ENCODE assay signal across 8 mouse cellular contexts in genomic region chr14:8173542-8174250, GRCm38 (mm10). TPM values are rescaled to one million over a fixed set of nuclear protein-coding genes. Genes with fewer than 3 reads are reported as not detected.
DNase-seq lines count a peak whose midpoint lies in the region; ATAC-seq and TF ChIP-seq lines count a peak whose summit lies in the region.
"Not testable (repeated sequence)": the region's sequence is repeated elsewhere in the genome, so short reads cannot be mapped to it uniquely, and the experiment has no call there.

No protein-coding gene starts in this region.

- not testable (repeated sequence) for ATAC-seq in intestine, embryonic 14.5 days (replicated peaks; ENCODE audit: low FRiP score, low TSS enrichment, low read depth); limb, embryonic 14.5 days (ENCODE audit: low FRiP score, low read depth)
- peak; percentile 39 for ATAC-seq in megakaryocyte-erythroid progenitor cell, adult 5-6 weeks (replicated peaks; ENCODE audit: low FRiP score, low TSS enrichment, poor library complexity, severe bottlenecking)

- peak overlapping the region; percentile 65 for H3K4me2 ChIP-seq in intestine, embryonic 14.5 days (ENCODE audit: low read length)
- peak overlapping the region; percentile 64 for H3K4me2 ChIP-seq in limb, embryonic 14.5 days (replicated peaks; ENCODE audit: low read depth, low read length, severe bottlenecking)

- H3K9me3 ChIP-seq in intestine, embryonic 14.5 days (ENCODE audit: control insufficient read depth, low read length); limb, embryonic 14.5 days (ENCODE audit: control insufficient read depth, low read length): not testable (repeated sequence)

- not testable (repeated sequence) for H3K27me3 ChIP-seq in intestine, embryonic 14.5 days (replicated peaks; ENCODE audit: control insufficient read depth, insufficient read depth, low read length); limb, embryonic 14.5 days (ENCODE audit: control insufficient read depth, insufficient read depth, low read length)

- 19% methylated on average over 5 of the region's 7 CpGs for WGBS in intestine, embryonic 14.5 days
- 39% methylated on average over 7 of the region's 7 CpGs for WGBS in limb, embryonic 14.5 days

- peak; percentile 70 for DNase-seq in 3T3-L1 (ENCODE audit: low read depth, low spot score)
- peak; percentile 33 for DNase-seq in adrenal gland, postnatal 10 days
- peak; percentile 46 for DNase-seq in embryo, embryonic 10 days (ENCODE audit: low spot score)
- DNase-seq in gastrocnemius, adult 2 months; intestine, embryonic 14.5 days (ENCODE audit: low spot score): not testable (repeated sequence)
- DNase-seq in limb, embryonic 14.5 days (ENCODE audit: low spot score): peak; percentile 28
- peak; percentile 46 to 50 for DNase-seq in right cerebral cortex, adult 2 months (ENCODE audit: low spot score in 2 of 2)

- H3K9ac ChIP-seq in intestine, embryonic 14.5 days (ENCODE audit: low read length): not testable (repeated sequence)
- 0 out of 2 replicates have a peak overlapping the region, but pooled peaks have one; percentile 31 for H3K9ac ChIP-seq in limb, embryonic 14.5 days (ENCODE audit: low read depth, low read length, severe bottlenecking)

- not testable (repeated sequence) for TF ChIP-seq POLR2A in limb, embryonic 14.5 days (IDR thresholded peaks at IDR 0.05; ENCODE audit: borderline replicate concordance, extremely low read depth, insufficient read depth, insufficient read length)

- TF ChIP-seq CTCF in gastrocnemius, adult 2 months (IDR thresholded peaks at IDR 0.05): peak; percentile 33

- not testable (repeated sequence) for H3K4me1 ChIP-seq in intestine, embryonic 14.5 days (replicated peaks; ENCODE audit: control insufficient read depth, insufficient read depth, low read length); limb, embryonic 14.5 days (ENCODE audit: control insufficient read depth, insufficient read depth, low read length)

- intact Hi-C loops in gastrocnemius, adult 2 months (cut with DNase I): loop anchor here (2.0 to 5.0 kb wide), 3 partner anchors 41 to 93 kb away; partner anchors contain the start of genes Kctd6, Pxk and Rpp14

- H3K36me3 ChIP-seq in intestine, embryonic 14.5 days (ENCODE audit: control insufficient read depth, insufficient read depth, low read length): peaks cover 21% of the 10 kb centered on the region
- peaks cover 22% of the 10 kb centered on the region for H3K36me3 ChIP-seq in limb, embryonic 14.5 days (ENCODE audit: control insufficient read depth, insufficient read depth, low read length)

- peak overlapping the region; percentile 86 for H3K4me3 ChIP-seq in gastrocnemius, adult 2 months
- peak overlapping the region; percentile 84 for H3K4me3 ChIP-seq in intestine, embryonic 14.5 days (ENCODE audit: low read depth, low read length)
- peak overlapping the region; percentile 71 for H3K4me3 ChIP-seq in limb, embryonic 14.5 days (replicated peaks; ENCODE audit: low read length)

- peak overlapping the region; percentile 98 for H3K27ac ChIP-seq in gastrocnemius, adult 2 months
- peak overlapping the region; percentile 18 for H3K27ac ChIP-seq in intestine, embryonic 14.5 days (ENCODE audit: low read depth)
- H3K27ac ChIP-seq in limb, embryonic 14.5 days (replicated peaks; ENCODE audit: low read depth, low read length): peak overlapping the region; percentile 65; the same call in 1 of the 2 replicates

RNA-seq across cellular contexts. Expression of gene Pdhb, which starts 0.9 kb away (rescaled TPM):
- total RNA-seq in adrenal gland, postnatal 10 days (2021): 100 to 1,000 TPM; 530 to 551 TPM
- 100 to 1,000 TPM; 268 to 370 TPM for total RNA-seq in gastrocnemius, adult 2 months (2021)
- 184 and 200 TPM in 2 replicates for polyA plus RNA-seq in intestine, embryonic 14.5 days (2014; fragmentation: Nextera tagmentation; extraction: Ambion mirVana)
- polyA plus RNA-seq in limb, embryonic 14.5 days (2012; rRNA removed): 133 and 152 TPM in 2 replicates
- polyA plus RNA-seq in limb, embryonic 14.5 days (2014; fragmentation: Nextera tagmentation; extraction: Ambion mirVana): 175 and 183 TPM in 2 replicates
- total RNA-seq in megakaryocyte-erythroid progenitor cell, adult 5-6 weeks (2014; fragmentation: Nextera tagmentation): 108 and 124 TPM in 2 replicates
- 177 and 210 TPM in 2 replicates for total RNA-seq in megakaryocyte-erythroid progenitor cell, adult 5-6 weeks (2017)

RNA-seq across cellular contexts. Expression of gene Kctd6, which starts 40.2 kb away (rescaled TPM):
- 10 to 100 TPM; 13.5 to 14.3 TPM for total RNA-seq in adrenal gland, postnatal 10 days (2021)
- total RNA-seq in gastrocnemius, adult 2 months (2021): 1 to 10 TPM; 7.7 to 9.3 TPM
- 5.3 and 6.0 TPM in 2 replicates for polyA plus RNA-seq in intestine, embryonic 14.5 days (2014; fragmentation: Nextera tagmentation; extraction: Ambion mirVana)
- polyA plus RNA-seq in limb, embryonic 14.5 days (2012; rRNA removed): 11.2 and 12.3 TPM in 2 replicates
- 15.8 and 19.5 TPM in 2 replicates for polyA plus RNA-seq in limb, embryonic 14.5 days (2014; fragmentation: Nextera tagmentation; extraction: Ambion mirVana)
- 9.3 and 10.7 TPM in 2 replicates for total RNA-seq in megakaryocyte-erythroid progenitor cell, adult 5-6 weeks (2014; fragmentation: Nextera tagmentation)
- total RNA-seq in megakaryocyte-erythroid progenitor cell, adult 5-6 weeks (2017): 5.5 and 8.1 TPM in 2 replicates

Comparison
In these comparisons a context has a peak if more than half of its experiments do, and no peak if none do; other contexts are left out.
1. H3K27ac ChIP-seq: peak in every context shown above with its lines; median percentile 98 in gastrocnemius, adult 2 months; 65 in limb, embryonic 14.5 days; 18 in intestine, embryonic 14.5 days.